Mouse (Mus musculus): ENCODE measurements around the gene Ctsj. TPM values are rescaled to one million over a fixed set of nuclear protein-coding genes. Genes with fewer than 3 reads are reported as not detected.
A peak's percentile ranks its signal among the peaks of the same experiment; 100 is the strongest.
"Not testable (repeated sequence)": the region's sequence is repeated elsewhere in the genome, so short reads cannot be mapped to it uniquely, and the experiment has no call there.

Gene Ctsj
- total RNA-seq, 1 experiment, result 2.4 TPM

DNA sequence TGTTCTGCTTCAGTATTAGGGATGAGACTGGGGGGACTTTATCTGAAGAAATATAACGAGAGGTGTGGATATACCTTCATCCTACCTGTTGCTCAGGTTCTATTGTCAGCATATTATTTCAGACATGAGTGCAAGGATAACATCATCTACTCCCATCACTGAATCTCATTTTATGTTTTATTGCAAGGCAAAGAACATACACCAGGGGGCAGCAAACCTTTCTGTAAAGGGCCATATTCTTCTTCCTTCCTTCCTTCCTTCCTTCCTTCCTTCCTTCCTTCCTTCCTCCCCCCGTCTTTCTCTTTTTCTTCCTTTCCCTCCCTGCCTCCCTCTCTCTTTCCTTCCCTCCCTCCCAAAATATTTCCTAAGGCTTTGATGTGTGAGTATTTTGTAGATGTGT lies 8.2 kb downstream of the Ctsj start:
- TF ChIP-seq HCFC1 (IDR thresholded peaks at IDR 0.05; ENCODE audit: borderline replicate concordance, insufficient read depth, low read length) (no peak), ZNF384 (IDR thresholded peaks at IDR 0.05; ENCODE audit: low read depth, low read length) (no peak), MAFK (IDR thresholded peaks at IDR 0.05; ENCODE audit: insufficient read depth, low read depth, low read length) (no peak), ZC3H11A (IDR thresholded peaks at IDR 0.05; ENCODE audit: borderline replicate concordance, low read depth, low read length) (no peak), CHD2 (IDR thresholded peaks at IDR 0.05; ENCODE audit: low read depth, low read length) (no peak)
- H3K27ac ChIP-seq (ENCODE audit: insufficient read depth, low read depth, low read length, poor library complexity, severe bottlenecking), result no peak overlapping the region
- in situ Hi-C loops (cut with MboI; ENCODE audit: low sequenced_read_pairs in 2 of 2, unreplicated experiment in 2 of 2), result no loop called here
- no peaks in the 10 kb centered on the region for H3K4me1 ChIP-seq (ENCODE audit: control insufficient read depth in 2 of 2, insufficient read depth in 2 of 2, low read length in 2 of 2, poor library complexity in 1 of 2)
- H3K36me3 ChIP-seq (ENCODE audit: control insufficient read depth, insufficient read depth, low read length, poor library complexity, severe bottlenecking), result no peaks in the 10 kb centered on the region
- H3K4me3 ChIP-seq (ENCODE audit: insufficient read depth in 1 of 2, low read depth in 1 of 2, low read length in 2 of 2, poor library complexity in 1 of 2, severe bottlenecking in 1 of 2), result no peak overlapping the region
- no peaks in the 10 kb centered on the region for H3K9me3 ChIP-seq (ENCODE audit: control insufficient read depth, insufficient read depth, low read depth, low read length)
- H3K9ac ChIP-seq (ENCODE audit: insufficient read depth, low read depth, low read length, poor library complexity, severe bottlenecking), result no peak overlapping the region
- DNase-seq (ENCODE audit: low read depth, low spot score), result no peak

DNA sequence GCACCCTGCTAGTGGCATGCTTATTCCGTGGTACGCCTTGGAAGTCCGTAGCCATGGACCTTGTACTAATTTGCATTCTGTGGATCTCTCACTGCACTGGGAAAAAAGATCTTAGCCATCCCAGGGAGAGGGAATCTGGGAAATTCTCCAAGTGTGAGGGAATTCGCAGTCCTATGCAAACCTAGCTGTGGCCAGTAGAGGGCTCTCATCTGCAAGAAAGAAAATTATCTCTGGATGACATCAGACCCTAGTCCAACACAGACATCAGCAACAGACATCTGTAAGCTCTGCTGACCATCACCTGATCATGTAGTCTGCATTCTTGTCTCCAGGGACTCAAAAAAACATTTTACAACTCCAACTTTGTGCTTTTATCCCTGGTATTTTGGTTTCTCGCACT lies 18.8 kb downstream of the Ctsj start:
- H3K9me3 ChIP-seq (ENCODE audit: control insufficient read depth, insufficient read depth, low read depth, low read length); H3K4me3 ChIP-seq (ENCODE audit: insufficient read depth in 1 of 2, low read depth in 1 of 2, low read length in 2 of 2, poor library complexity in 1 of 2, severe bottlenecking in 1 of 2); in situ Hi-C loops (cut with MboI; ENCODE audit: low sequenced_read_pairs in 2 of 2, unreplicated experiment in 2 of 2); DNase-seq (ENCODE audit: low read depth, low spot score); H3K27ac ChIP-seq (ENCODE audit: insufficient read depth, low read depth, low read length, poor library complexity, severe bottlenecking); H3K4me1 ChIP-seq (ENCODE audit: control insufficient read depth in 2 of 2, insufficient read depth in 2 of 2, low read length in 2 of 2, poor library complexity in 1 of 2); H3K9ac ChIP-seq (ENCODE audit: insufficient read depth, low read depth, low read length, poor library complexity, severe bottlenecking); H3K36me3 ChIP-seq (ENCODE audit: control insufficient read depth, insufficient read depth, low read length, poor library complexity, severe bottlenecking): not testable (repeated sequence)

- H3K4me1 ChIP-seq (ENCODE audit: control insufficient read depth in 2 of 2, insufficient read depth in 2 of 2, low read length in 2 of 2, poor library complexity in 1 of 2); H3K4me3 ChIP-seq (ENCODE audit: insufficient read depth in 1 of 2, low read depth in 1 of 2, low read length in 2 of 2, poor library complexity in 1 of 2, severe bottlenecking in 1 of 2); H3K9ac ChIP-seq (ENCODE audit: insufficient read depth, low read depth, low read length, poor library complexity, severe bottlenecking); in situ Hi-C loops (cut with MboI; ENCODE audit: low sequenced_read_pairs in 2 of 2, unreplicated experiment in 2 of 2); H3K9me3 ChIP-seq (ENCODE audit: control insufficient read depth, insufficient read depth, low read depth, low read length); H3K27ac ChIP-seq (ENCODE audit: insufficient read depth, low read depth, low read length, poor library complexity, severe bottlenecking); H3K36me3 ChIP-seq (ENCODE audit: control insufficient read depth, insufficient read depth, low read length, poor library complexity, severe bottlenecking): not testable (repeated sequence)
- peak; percentile 3 for DNase-seq (ENCODE audit: low read depth, low spot score)
These were observed 33.4 kb downstream of the Ctsj start for GRCm38 (mm10) chr13:60972319-60972718.

DNA sequence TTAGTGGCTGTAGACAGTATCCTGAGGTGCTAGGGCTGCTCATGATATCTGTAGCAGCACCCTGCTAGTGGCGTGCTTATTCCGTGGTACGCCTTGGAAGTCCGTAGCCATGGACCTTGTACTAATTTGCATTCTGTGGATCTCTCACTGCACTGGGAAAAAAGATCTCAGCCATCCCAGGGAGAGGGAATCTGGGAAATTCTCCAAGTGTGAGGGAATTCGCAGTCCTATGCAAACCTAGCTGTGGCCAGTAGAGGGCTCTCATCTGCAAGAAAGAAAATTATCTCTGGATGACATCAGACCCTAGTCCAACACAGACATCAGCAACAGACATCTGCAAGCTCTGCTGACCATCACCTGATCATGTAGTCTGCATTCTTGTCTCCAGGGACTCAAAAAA lies 41.8 kb downstream of the Ctsj start:
- H3K27ac ChIP-seq (ENCODE audit: insufficient read depth, low read depth, low read length, poor library complexity, severe bottlenecking); H3K36me3 ChIP-seq (ENCODE audit: control insufficient read depth, insufficient read depth, low read length, poor library complexity, severe bottlenecking); H3K9ac ChIP-seq (ENCODE audit: insufficient read depth, low read depth, low read length, poor library complexity, severe bottlenecking); in situ Hi-C loops (cut with MboI; ENCODE audit: low sequenced_read_pairs in 2 of 2, unreplicated experiment in 2 of 2); DNase-seq (ENCODE audit: low read depth, low spot score); H3K4me1 ChIP-seq (ENCODE audit: control insufficient read depth in 2 of 2, insufficient read depth in 2 of 2, low read length in 2 of 2, poor library complexity in 1 of 2); H3K4me3 ChIP-seq (ENCODE audit: insufficient read depth in 1 of 2, low read depth in 1 of 2, low read length in 2 of 2, poor library complexity in 1 of 2, severe bottlenecking in 1 of 2); H3K9me3 ChIP-seq (ENCODE audit: control insufficient read depth, insufficient read depth, low read depth, low read length): not testable (repeated sequence)

- no peaks in the 10 kb centered on the region for H3K4me1 ChIP-seq (ENCODE audit: control insufficient read depth in 2 of 2, insufficient read depth in 2 of 2, low read length in 2 of 2, poor library complexity in 1 of 2)
- DNase-seq (ENCODE audit: low read depth, low spot score), result no peak
- TF ChIP-seq ZNF384 (IDR thresholded peaks at IDR 0.05; ENCODE audit: low read depth, low read length), result no peak
- no peak for TF ChIP-seq HCFC1 (IDR thresholded peaks at IDR 0.05; ENCODE audit: borderline replicate concordance, insufficient read depth, low read length)
- no peak for TF ChIP-seq CHD2 (IDR thresholded peaks at IDR 0.05; ENCODE audit: low read depth, low read length)
- no peak for TF ChIP-seq MAFK (IDR thresholded peaks at IDR 0.05; ENCODE audit: insufficient read depth, low read depth, low read length)
- TF ChIP-seq ZC3H11A (IDR thresholded peaks at IDR 0.05; ENCODE audit: borderline replicate concordance, low read depth, low read length), result no peak
- in situ Hi-C loops (cut with MboI; ENCODE audit: low sequenced_read_pairs in 2 of 2, unreplicated experiment in 2 of 2), result no loop called here
- H3K36me3 ChIP-seq (ENCODE audit: control insufficient read depth, insufficient read depth, low read length, poor library complexity, severe bottlenecking), result no peaks in the 10 kb centered on the region
- H3K9ac ChIP-seq (ENCODE audit: insufficient read depth, low read depth, low read length, poor library complexity, severe bottlenecking), result no peak overlapping the region
- H3K4me3 ChIP-seq (ENCODE audit: insufficient read depth in 1 of 2, low read depth in 1 of 2, low read length in 2 of 2, poor library complexity in 1 of 2, severe bottlenecking in 1 of 2), result no peak overlapping the region
- no peaks in the 10 kb centered on the region for H3K9me3 ChIP-seq (ENCODE audit: control insufficient read depth, insufficient read depth, low read depth, low read length)
- H3K27ac ChIP-seq (ENCODE audit: insufficient read depth, low read depth, low read length, poor library complexity, severe bottlenecking), result no peak overlapping the region
These were observed 44.1 kb downstream of the Ctsj start for GRCm38 (mm10) chr13:60961706-60962105.

Other genes with a start within 250 kb of the Ctsj start
- not detected in 2 replicates for gene BC051665, start 219.6 kb downstream of the Ctsj start, total RNA-seq (2012; rRNA removed)
- not detected in 2 replicates for gene Ctsll3, start 203.1 kb downstream of the Ctsj start, total RNA-seq (2012; rRNA removed)
- 1.6 and 2.9 TPM in 2 replicates for gene 4930486L24Rik, start 141.5 kb downstream of the Ctsj start, total RNA-seq (2012; rRNA removed)
- 0.53 TPM in 1 of 2 replicates, not detected in the other for gene Gm49392, start 109.1 kb downstream of the Ctsj start, total RNA-seq (2012; rRNA removed)
- 0.67 TPM in 1 of 2 replicates, not detected in the other for gene Ctla2b, start 108.5 kb downstream of the Ctsj start, total RNA-seq (2012; rRNA removed)
- not detected in 2 replicates for gene Tpbpb, start 101.1 kb downstream of the Ctsj start, total RNA-seq (2012; rRNA removed)
- not detected in 2 replicates for gene Gm49393, start 70.4 kb downstream of the Ctsj start, total RNA-seq (2012; rRNA removed)
- 0.26 and 1.5 TPM in 2 replicates for gene Gm49391, start 69.4 kb downstream of the Ctsj start, total RNA-seq (2012; rRNA removed)
- 2.0 and 10.2 TPM in 2 replicates for gene Ctla2a, start 69.3 kb downstream of the Ctsj start, total RNA-seq (2012; rRNA removed)
- 0.98 TPM in 1 of 2 replicates, not detected in the other for gene Tpbpa, start 64.0 kb downstream of the Ctsj start, total RNA-seq (2012; rRNA removed)
- 0.18 TPM in 1 of 2 replicates, not detected in the other for gene Ctsq, start 34.7 kb upstream of the Ctsj start, total RNA-seq (2012; rRNA removed)
- gene Ctsr, start 158.3 kb upstream of the Ctsj start, total RNA-seq (2012; rRNA removed), result 0.22 TPM in 1 of 2 replicates, not detected in the other
- gene Cts6, start 197.5 kb upstream of the Ctsj start, total RNA-seq (2012; rRNA removed), result not detected in 2 replicates
- gene Cts8, start 249.4 kb upstream of the Ctsj start, total RNA-seq (2012; rRNA removed), result not detected in 2 replicates

All from ES-E14 (cell line).